Mouse (Mus musculus) gonadal fat pad, adult 2 months (tissue): ENCODE data around the gene Gm4177. TPM values are rescaled to one million over a fixed set of nuclear protein-coding genes. Genes with fewer than 3 reads are reported as not detected.
"Not testable (repeated sequence)": the region's sequence is repeated elsewhere in the genome, so short reads cannot be mapped to it uniquely, and the experiment has no call there.

Experiments
- DNase-seq: peaks from one replicate; pipeline ENCODE4 v3.0.0-alpha.2; 2012; ENCODE audit warnings: low read depth
- polyA plus RNA-seq: library from polyadenylated mRNA; depleted of rRNA; stranded (reverse); fragments of >200 nt; gene quantifications from 2 replicates; pipeline ENCODE4 v1.2.3, GENCODE M21; 2012; rRNA removed

The Gm4177 gene
- polyA plus RNA-seq = not detected in 2 replicates

DNA sequence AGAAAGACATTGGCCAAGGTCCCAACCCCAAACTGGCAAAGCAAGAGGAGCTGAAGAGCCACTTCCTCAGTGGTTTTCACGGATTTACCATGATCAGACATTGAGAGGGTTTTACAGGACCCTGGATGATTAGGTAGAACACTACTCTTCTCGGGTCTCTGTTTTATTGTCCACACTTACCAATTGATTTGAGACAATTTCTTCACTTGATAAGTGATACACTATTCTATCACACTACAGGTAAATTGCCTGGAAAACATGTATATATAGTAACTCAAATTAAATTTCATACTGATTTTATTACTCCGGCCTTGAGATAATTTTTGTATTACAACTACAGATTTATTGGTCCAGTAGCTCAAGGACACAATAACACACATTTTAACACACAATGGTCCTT is at the start of gene Gm4177:
Gene Gm4177 (minus strand): TSS at position 101 of the 400 bp plus-strand sequence.
- not testable (repeated sequence) for DNase-seq

DNA sequence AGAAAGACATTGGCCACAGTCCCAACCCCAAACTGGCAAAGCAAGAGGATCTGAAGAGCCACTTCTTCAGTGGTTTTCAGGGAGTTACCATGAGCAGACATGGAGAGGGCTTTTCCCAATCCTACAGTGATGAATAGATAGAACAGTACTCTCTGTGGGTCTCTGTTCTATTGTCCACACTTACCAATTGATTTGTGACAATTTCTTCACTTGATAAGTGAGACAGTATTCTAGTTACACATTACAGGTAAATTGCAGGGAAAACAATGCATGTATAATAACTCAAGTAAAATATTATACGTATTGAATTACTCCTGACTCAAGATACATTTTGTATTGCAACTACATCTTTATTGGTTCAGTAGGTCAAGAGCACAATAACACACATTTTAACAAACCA is 47.6 kb upstream of the Gm4177 start, which contains the start of gene Gm5725:
Gene Gm5725 (minus strand): TSS at position 101 of the 400 bp plus-strand sequence.
- DNase-seq = not testable (repeated sequence)

DNA sequence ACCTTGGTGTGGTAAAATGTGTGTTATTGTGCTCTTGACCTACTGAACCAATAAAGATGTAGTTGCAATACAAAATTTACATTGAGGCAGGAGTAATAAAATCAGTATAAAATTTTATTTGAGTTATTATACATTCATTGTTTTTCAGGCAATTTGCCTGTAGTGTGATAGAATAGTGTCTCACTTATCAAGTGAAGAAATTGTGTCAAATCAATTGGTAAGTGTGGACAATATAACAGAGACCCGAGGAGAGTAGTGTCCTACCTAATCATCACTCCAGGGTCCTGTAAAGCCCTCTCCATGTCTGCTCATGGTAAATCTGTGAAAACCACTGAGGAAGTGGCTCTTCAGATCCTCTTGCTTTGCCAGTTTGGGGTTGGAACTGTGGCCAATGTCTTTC is 35.5 kb upstream of the Gm4177 start, which contains the start of gene Vmn1r135:
Gene Vmn1r135 (plus strand): TSS at position 301 of the 400 bp plus-strand sequence.
- not testable (repeated sequence) for DNase-seq

GRCm38 (mm10) chr7:21761375-21761774 is 35.2 kb downstream of the Gm4177 start, which contains the start of gene Gm4175:
Gene Gm4175 (minus strand): TSS chr7:21761475.
- not testable (repeated sequence) for DNase-seq

Other genes with a start within 250 kb of the Gm4177 start
- gene Vmn1r132, start 182.6 kb downstream of the Gm4177 start, polyA plus RNA-seq = not detected in 2 replicates
- not detected in 2 replicates for gene Gm4175, start 35.3 kb downstream of the Gm4177 start, polyA plus RNA-seq
- gene Vmn1r135, start 35.6 kb upstream of the Gm4177 start, polyA plus RNA-seq = not detected in 2 replicates
- not detected in 2 replicates for gene Gm5725, start 47.5 kb upstream of the Gm4177 start, polyA plus RNA-seq
- gene Gm5891, start 124.6 kb upstream of the Gm4177 start, polyA plus RNA-seq = not detected in 2 replicates
- not detected in 2 replicates for gene Vmn1r137, start 197.9 kb upstream of the Gm4177 start, polyA plus RNA-seq
- gene Vmn1r138, start 232.2 kb upstream of the Gm4177 start, polyA plus RNA-seq = not detected in 2 replicates